Mouse (Mus musculus) adrenal gland (tissue): ENCODE data around the gene Akap2.

Experiments
- intact Hi-C: fragments of 180-260 bp; cut with DNase I; formaldehyde crosslinking; loops from one replicate; pipeline ENCODE4 v1.15.1; 2025

Akap2 gene

GRCm38 (mm10) chr4:57824626-57825240 lies 107.3 kb downstream of the Akap2 start:
- intact Hi-C loops: no loop called here

DNA sequence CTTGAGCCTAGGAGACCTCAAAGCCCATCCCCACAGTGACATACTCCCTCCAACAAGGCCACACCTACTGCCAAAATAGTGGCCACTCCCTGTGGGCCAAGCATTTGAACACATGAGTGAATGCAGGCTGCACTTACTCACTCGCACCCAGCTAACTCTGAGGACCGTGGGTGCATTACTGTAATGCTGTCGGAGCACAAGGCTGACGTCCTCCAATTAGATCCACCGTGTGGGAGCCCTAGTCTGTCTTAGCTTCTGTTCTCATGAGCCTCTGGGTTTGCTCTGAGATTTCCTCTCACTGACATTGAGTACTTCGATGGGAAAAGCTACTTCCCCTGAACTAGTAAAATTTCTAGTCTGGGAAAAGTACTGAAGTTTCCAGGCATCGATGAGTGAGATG lies 108.8 kb downstream of the Akap2 start:
- intact Hi-C loops: no loop called here

DNA sequence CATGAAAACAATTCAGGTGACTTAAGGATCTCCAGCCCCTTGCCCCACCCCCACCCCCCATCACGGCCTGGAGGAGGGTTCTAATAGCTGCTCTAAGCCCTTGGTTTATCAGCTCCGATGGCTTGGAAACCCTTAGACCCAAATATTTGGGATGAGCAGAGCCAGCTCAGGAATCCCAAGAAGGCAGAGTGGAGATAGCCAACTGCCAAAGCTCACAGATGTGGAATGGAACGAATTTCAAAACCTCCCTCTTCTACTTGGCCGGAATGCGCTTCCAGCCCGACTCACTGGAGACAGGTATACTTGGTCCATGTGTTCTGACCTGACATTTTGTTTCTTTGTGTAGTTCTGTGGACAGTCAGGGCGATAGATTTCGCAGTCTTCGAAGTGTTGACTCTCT lies 111.7 kb downstream of the Akap2 start:
- intact Hi-C loops: no loop called here

DNA sequence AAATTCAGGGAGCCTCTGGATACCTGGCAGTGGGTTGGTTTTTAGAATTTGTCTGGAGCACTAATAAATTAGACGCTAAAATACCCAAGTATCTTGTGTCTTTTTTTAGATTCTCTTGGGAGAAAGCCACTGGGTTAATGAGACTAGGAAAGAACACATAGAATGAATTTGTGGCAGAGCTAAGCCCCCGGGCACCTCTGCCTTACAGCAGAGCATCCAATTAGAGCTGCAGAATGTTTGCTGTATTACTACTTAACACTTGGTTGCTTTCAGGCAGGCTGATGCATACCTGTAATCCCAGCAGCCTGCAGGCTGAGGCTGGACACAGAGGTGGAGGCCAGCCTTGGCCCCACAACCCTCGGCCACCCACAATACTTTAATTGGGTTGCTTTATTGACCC lies 112.3 kb downstream of the Akap2 start:
- intact Hi-C loops: no loop called here

DNA sequence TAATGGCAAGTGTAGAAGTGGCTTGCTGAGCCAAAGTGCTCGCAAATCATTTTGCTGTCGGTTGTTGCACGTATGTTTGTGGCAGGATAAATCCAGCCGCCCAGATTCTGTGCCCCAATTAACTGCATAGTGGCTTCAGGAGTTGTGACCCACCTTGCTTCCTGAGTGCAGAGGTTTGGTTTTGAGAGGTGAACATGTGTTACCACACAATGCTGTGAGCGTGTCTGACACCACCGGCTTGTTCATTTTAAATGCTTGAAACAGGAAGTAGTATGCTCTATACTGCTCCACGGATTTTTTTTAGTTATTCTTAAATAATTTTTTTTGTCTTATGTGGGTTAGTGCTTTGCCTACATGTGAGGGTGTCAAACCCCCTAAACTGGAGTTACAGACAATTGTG lies 114.9 kb downstream of the Akap2 start:
- intact Hi-C loops: no loop called here

- intact Hi-C loops: no loop called here
These were observed 115.6 kb downstream of the Akap2 start for GRCm38 (mm10) chr4:57833060-57833459.

GRCm38 (mm10) chr4:57834141-57834540 lies 116.7 kb downstream of the Akap2 start:
- intact Hi-C loops: no loop called here

DNA sequence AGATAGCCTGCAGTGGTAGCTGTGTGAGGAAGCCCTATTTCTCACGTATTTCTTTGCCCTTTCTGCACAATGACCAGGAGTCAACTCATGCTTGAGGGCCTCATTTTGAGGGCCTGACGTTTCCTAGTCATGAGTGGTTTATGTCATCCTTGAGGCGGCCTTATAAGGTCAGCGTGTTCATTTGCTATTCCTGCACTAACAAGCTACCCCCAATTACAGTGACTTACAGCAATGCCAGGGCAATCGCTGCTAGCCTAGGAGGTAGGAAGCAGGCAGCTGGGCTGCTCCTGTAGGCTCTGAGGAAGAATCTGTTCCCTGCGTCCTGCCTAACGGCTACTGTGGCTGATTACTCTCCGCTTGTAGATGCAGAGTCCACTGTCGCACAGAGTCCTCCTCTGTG lies 119.6 kb downstream of the Akap2 start:
- intact Hi-C loops: no loop called here

- intact Hi-C loops: no loop called here
These were observed 121.9 kb downstream of the Akap2 start for GRCm38 (mm10) chr4:57839343-57839742.

DNA sequence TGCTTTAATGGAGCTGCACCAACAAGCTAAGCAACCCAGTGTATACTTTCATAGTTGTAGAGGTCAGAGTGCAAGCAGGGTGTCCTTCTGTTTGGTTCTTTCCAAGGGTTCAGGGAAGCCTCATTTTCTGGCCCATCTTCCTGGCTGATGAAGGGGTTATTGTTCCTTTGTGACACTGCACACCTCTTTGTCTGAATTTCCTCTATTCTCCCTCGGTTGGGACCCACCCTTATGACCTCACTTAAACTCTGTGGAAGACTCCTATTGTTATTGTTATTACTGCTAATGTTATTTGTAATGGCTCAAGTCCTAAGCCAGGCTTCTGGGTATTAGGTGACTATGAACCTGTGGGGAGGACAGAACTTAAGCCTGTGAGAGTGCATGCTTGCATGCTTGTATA lies 124.5 kb downstream of the Akap2 start:
- intact Hi-C loops: loop anchor here (5.0 kb wide), 1 partner anchor 35 kb away; no protein-coding TSS in a partner anchor

- intact Hi-C loops: loop anchor here (5.0 kb wide), 1 partner anchor 35 kb away; no protein-coding TSS in a partner anchor
These were observed 125.2 kb downstream of the Akap2 start for GRCm38 (mm10) chr4:57842472-57843305.

- intact Hi-C loops: loop anchor here (5.0 kb wide), 1 partner anchor 37 kb away; no protein-coding TSS in a partner anchor
These were observed 127.6 kb downstream of the Akap2 start for GRCm38 (mm10) chr4:57845031-57845431.

DNA sequence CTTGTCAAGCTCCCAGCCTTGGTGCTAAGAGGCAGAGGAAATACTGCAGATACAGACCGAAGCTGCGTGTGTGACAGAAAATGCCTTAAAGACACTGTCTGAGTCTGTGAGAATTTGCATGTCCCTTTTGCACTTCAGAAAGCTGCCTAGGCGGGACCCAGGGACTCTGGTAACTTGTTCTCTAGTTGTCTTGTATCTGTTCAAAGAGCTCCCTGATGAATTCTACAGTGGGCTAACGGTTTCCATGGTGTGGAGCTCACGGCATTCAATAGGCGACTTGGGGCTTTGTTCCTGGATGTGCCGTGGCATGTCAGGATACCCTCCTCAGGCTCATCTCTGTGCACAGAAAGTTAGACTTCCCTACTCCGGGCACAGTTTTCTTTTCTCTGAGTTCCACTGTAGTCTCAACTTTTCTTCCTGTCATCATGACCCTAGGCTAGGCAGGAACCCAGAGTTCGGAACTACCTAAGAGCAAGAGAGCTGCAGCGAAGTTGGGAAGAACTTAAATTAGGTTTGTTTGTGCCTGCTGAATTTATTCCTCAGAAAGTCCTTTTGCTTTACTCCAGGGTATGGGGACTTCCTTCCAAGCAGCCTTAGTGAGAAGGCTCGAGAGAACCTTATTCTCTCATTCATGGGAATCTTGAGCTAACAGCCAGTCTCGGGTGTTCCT lies 128.2 kb downstream of the Akap2 start:
- intact Hi-C loops: loop anchor here (5.0 kb wide), 1 partner anchor 37 kb away; no protein-coding TSS in a partner anchor

DNA sequence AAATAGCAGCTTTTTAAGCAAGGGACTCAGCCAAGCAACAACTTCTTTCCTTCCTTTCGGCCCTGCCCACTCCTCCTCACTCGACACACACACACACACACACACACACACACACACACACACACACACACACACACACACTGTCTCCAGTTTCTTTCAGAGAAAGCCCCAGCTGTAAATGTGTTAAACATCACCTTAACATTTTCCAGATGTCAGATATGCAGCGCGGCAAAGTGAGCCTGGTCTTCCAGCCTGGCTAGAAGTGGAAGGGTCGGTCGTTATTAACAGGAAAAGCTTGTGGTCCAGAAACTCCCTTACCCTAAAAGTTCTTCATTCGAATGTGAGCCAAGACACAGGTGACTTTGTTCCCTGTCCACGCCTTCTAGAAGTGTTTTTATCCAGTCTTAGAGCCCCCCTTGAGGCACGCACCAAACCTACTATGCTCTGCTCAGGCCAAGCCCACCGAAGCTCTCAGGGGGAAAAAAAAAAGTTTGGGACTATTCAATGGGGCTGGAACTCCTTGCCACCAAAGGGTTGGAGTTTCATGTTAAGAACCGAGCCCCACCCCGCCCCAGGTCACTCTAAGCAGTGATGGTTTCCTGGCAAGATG lies 129.0 kb downstream of the Akap2 start:
- intact Hi-C loops: loop anchor here (5.0 kb wide), 1 partner anchor 36 kb away; no protein-coding TSS in a partner anchor

GRCm38 (mm10) chr4:57846991-57847422 lies 129.6 kb downstream of the Akap2 start:
- intact Hi-C loops: loop anchor here (5.0 kb wide), 1 partner anchor 35 kb away; no protein-coding TSS in a partner anchor

GRCm38 (mm10) chr4:57847676-57848075 lies 130.2 kb downstream of the Akap2 start:
- intact Hi-C loops: loop anchor here (5.0 kb wide), 1 partner anchor 35 kb away; no protein-coding TSS in a partner anchor

GRCm38 (mm10) chr4:57849465-57849864 lies 132.0 kb downstream of the Akap2 start:
- intact Hi-C loops: loop anchor here (5.0 kb wide), 1 partner anchor 33 kb away; no protein-coding TSS in a partner anchor

DNA sequence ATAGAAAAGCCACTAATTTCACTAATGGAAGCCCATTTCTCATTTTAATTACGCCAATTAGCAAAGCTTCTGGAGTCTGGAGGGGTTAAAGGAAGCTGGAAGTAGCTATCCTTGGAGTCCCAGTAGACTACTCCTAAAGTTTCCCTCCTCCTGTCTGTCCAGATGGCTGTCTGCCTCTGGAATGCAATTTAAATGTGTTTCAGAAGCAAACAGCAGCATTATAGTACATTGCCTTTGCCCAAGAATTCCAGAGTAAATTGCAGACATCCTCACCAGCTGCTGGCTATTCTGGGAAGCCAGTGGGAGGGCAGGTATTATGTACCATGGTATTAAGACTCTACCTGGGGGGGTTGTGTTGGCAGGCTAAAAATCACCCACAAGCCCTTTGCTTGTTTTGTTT lies 134.3 kb downstream of the Akap2 start:
- intact Hi-C loops: no loop called here

GRCm38 (mm10) chr4:57852461-57853040 lies 135.1 kb downstream of the Akap2 start:
- intact Hi-C loops: no loop called here

- intact Hi-C loops: no loop called here
These were observed 136.7 kb downstream of the Akap2 start for GRCm38 (mm10) chr4:57854181-57854580.
